Mouse (Mus musculus) embryonic fibroblast, embryonic 13.5 days (primary cell): Measurements from ENCODE around the gene Proser2.

Experiments
- CTCF ChIP-seq: IDR thresholded peaks from 2 replicates; pipeline ENCODE4 v1.5.1; 2011; ENCODE audit warnings: mild to moderate bottlenecking, control low read depth, low read length, moderate library complexity, borderline replicate concordance; ENCODE audit not compliant: insufficient read depth
- POLR2A ChIP-seq: IDR thresholded peaks from 2 replicates; pipeline ENCODE4 v1.6.1; 2011; ENCODE audit warnings: low read depth, mild to moderate bottlenecking, control low read depth, low read length, moderate library complexity

GRCm38 (mm10) chr2:6146901-6147300 lies 16.9 kb upstream of the Proser2 start:
- TF ChIP-seq CTCF: no peak
- TF ChIP-seq POLR2A: no peak
